Mouse (Mus musculus): Measurements from ENCODE around the gene Atp6v1e2. TPM values are rescaled to one million over a fixed set of nuclear protein-coding genes. Genes with fewer than 3 reads are reported as not detected.
A peak's percentile ranks its signal among the peaks of the same experiment; 100 is the strongest.

Gene Atp6v1e2
- total RNA-seq (2015) (not detected in 2 replicates), total RNA-seq (2017) (not detected in 2 replicates)

- no peak for ATAC-seq (ENCODE audit: poor library complexity, severe bottlenecking)
These were observed at the start of gene Atp6v1e2 for GRCm38 (mm10) chr17:86947840-86948796. Gene Atp6v1e2, minus strand, starts transcription at chr17:86947897.

- no peak for ATAC-seq (ENCODE audit: poor library complexity, severe bottlenecking)
These were observed 49.6 kb upstream of the Atp6v1e2 start for GRCm38 (mm10) chr17:86997323-86997722.

- ATAC-seq (ENCODE audit: poor library complexity, severe bottlenecking) = no peak
These were observed 43.6 kb upstream of the Atp6v1e2 start for GRCm38 (mm10) chr17:86991306-86991705.

- no peak for ATAC-seq (ENCODE audit: poor library complexity, severe bottlenecking)
These were observed 41.0 kb upstream of the Atp6v1e2 start for GRCm38 (mm10) chr17:86988601-86989184.

GRCm38 (mm10) chr17:86988161-86988560, 40.5 kb upstream of the Atp6v1e2 start:
- no peak for ATAC-seq (ENCODE audit: poor library complexity, severe bottlenecking)

DNA sequence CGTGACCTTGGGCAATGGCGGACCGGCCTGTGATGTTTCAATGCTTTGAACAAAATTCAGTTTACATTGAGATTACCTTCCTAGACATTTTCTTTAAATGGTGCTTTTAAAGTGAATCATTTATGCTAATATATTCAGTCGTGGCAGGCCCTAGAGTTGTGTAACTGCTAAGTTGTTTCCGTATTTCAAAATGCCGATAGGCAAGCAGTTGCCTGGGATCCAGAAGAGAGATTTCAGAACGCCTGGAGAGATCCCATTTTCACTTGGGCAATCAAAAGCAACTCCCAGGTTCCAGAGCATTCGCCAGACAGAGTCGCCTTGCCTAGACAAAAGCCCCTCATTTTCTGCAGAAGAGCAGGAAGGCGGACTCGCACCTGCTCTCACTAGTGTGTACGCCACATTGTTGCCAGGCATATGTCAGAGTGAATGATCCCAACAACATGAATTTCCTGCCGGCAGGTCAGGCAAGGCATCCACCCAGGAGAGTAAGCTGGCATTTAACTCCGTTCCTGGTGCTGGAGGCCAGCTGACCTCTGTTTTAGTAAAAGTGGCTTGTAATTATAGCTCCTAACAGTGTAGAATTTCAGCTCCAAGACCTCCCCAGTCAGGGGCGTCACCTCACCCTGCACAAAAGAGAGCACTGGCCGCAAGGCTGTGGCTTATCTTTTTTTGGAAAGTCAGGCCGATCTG, 38.9 kb upstream of the Atp6v1e2 start:
- ATAC-seq (ENCODE audit: poor library complexity, severe bottlenecking) = 0 out of 2 replicates have a peak, but pooled peaks have one; percentile 41

- ATAC-seq (ENCODE audit: poor library complexity, severe bottlenecking) = no peak
These were observed 34.8 kb upstream of the Atp6v1e2 start for GRCm38 (mm10) chr17:86982497-86982896.

DNA sequence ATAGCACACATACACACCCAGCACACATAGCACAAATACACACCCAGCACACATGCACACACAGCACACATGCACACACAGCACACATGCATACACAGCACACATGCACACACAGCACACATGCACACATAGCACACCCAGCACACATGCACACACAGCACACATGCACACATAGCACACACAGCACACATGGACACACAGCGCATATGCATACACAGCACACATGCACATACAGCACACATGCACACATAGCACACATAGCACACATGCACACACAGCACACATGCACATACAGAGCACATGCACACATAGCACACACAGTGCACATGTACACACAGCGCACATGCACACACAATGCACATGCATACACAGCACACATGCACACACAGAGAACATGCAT, 34.0 kb upstream of the Atp6v1e2 start:
- no peak for ATAC-seq (ENCODE audit: poor library complexity, severe bottlenecking)

GRCm38 (mm10) chr17:86981205-86981604, 33.5 kb upstream of the Atp6v1e2 start:
- ATAC-seq (ENCODE audit: poor library complexity, severe bottlenecking) = no peak

- peak; percentile 81 for ATAC-seq (ENCODE audit: poor library complexity, severe bottlenecking)
These were observed 30.8 kb upstream of the Atp6v1e2 start for GRCm38 (mm10) chr17:86978496-86978895.

- no peak for ATAC-seq (ENCODE audit: poor library complexity, severe bottlenecking)
These were observed 28.7 kb upstream of the Atp6v1e2 start for GRCm38 (mm10) chr17:86976387-86976786.

DNA sequence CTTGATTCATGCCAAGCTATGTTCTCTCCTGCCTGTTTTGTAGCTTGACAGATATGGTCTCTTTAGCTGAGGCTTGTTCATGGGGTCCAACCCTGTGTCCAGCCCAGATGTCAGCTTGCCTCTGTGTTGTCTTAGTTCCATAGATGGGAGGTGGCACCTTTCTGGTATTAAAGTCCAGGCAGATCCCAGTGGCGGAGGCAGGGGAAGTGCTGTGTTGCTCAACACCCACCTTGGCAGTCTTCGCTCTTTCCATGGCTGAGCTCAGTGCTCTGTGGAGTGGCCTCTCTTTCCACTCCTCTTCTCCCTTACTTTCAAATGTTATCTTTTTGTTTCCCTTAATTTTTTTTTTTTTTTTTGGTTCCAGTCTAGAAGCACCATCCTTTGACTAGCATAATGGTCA, 25.4 kb upstream of the Atp6v1e2 start:
- peak; percentile 17; the same call in 1 of the 2 replicates for ATAC-seq (ENCODE audit: poor library complexity, severe bottlenecking)

DNA sequence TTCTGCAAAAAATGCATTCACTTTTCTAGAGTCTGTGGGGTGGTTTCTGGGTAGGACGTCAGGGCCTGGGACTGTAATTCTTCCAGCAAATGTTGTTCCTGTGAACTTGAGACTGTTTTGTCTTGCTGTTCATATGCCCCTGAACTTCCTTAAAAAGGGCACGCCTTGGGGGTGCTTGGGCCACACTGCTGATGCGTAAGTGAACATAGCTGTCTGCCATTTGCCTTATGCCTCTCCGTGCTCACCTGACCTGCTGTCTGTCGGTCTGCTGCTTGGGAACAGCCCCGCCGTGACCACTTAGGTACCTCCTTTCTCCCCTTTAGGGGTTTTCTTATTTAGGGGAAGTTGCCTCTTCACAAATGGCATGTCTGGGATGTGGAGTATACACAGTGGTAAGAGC, 24.2 kb upstream of the Atp6v1e2 start:
- peak; percentile 31 for ATAC-seq (ENCODE audit: poor library complexity, severe bottlenecking)

- peak; percentile 20 for ATAC-seq (ENCODE audit: poor library complexity, severe bottlenecking)
These were observed 23.3 kb upstream of the Atp6v1e2 start for GRCm38 (mm10) chr17:86971036-86971435.

DNA sequence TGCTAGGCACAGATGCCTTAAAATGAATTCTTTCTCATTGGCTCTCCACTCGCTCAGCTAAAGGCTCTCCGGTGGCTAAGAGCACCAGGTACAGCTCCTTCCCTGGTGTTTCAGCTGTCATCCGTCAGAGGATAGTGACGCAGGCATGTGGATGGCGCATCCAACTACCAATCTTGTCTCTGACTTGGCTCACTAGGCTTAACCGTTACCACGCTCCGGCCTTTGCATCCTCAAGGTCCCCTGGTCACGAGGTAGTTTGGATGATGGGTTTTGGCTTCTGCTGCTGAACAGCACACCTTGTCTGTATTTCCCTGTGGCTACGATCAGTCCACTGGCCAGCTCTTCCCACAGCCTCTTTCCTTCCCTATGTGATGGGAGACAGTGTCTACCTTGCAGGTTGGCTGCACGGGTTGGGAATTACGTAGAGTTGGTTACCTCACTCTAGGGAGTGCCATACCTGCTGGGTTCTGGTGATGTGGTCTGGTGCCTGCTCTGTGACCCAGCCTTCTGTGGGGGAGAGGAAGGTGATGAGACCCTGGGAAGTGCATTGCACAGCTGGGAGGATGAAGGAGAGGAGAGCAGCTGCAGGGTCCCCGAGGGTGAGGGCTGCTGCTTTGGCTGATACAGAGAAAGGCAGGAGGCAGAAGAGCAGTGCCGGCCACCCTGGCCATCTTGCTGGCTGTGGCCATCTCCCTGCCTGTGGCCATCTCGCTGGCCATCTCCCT, 22.5 kb upstream of the Atp6v1e2 start:
- ATAC-seq (ENCODE audit: poor library complexity, severe bottlenecking) = no peak

GRCm38 (mm10) chr17:86969582-86969981, 21.9 kb upstream of the Atp6v1e2 start:
- peak; percentile 72 for ATAC-seq (ENCODE audit: poor library complexity, severe bottlenecking)

DNA sequence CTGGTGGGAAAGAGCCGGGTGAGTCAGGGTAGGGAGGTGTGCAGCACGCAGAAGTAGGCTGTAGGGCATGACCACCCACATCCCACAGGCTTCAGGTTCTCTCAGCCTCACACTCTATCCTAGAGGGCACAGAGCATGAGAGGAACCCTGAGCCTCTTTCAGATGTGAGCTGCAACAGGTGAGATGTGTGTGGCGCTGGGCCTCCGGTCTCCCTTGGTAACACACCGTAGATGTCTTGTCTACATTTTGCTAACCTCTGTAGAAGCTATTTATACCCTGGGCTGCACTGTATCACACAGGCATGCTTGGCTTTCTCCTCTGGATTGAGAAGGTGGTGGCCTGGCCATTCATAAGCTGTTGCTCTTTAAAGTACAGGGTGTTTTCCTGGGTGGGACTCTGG, 20.9 kb upstream of the Atp6v1e2 start:
- no peak for ATAC-seq (ENCODE audit: poor library complexity, severe bottlenecking)

DNA sequence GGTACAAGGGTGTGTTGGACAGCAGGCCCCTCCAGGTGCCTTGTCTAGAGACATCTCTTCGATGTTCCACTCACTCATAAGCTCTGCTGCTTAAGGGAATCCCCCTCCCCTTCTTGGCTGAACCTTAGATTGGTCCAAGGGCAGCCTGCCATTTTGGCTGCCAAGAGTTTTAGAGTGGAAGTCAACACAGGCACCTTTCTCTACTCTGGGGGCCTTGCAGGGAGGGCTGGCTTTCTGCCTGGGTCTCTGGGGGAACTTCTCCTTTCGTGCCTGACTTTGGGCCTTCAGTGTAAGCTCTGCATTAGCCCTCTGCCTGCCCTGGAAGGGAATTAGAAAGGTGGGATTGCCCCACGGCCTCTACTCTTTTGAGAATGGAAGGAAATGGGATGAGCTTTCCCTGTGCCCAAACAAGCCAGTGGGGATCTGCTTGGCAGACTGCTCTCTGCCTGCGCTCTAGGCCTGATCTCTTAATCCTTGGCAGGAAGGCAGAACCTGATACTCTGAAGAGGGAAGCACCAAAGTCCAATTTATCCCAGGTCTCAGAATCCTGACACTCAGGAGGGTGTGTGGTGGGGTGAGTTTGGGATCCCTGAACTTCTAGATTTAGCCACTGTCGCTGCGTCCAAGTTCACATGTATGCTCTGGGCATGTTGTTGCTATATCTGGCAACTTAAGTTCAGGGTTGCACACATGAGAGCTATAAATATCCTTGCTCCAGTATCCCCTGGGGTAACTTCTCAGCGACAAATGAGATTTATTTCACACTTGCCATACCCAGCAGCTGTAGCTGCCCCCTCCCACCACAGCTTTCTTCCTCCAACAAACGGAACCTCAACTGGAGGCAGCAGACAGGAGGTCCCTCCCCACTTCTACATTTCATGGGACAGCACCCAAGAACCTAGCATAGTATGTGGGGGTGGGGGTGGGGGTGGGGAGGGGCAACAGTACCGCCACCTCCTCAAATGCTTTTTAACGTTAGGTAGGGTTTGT, 20.1 kb upstream of the Atp6v1e2 start:
- no peak for ATAC-seq (ENCODE audit: poor library complexity, severe bottlenecking)

DNA sequence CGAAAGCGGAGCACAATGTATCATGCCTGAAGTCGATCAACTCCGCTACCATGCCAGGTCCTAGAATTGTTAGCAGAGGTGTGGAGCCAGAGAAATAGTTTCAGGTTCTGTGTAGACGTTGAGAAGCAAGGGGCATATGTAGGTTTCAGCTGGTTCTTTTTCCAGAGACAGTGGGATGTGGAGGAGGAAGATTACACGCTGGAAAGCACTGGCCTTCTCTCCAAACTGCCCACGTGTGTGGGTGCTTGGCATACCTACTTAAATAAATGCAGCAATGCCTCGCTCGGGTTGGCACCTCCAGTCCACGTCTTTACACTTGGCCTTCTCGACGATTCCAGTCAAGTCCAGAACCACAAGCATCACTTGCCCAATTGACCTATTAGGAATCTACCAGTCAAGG, 19.4 kb upstream of the Atp6v1e2 start:
- ATAC-seq (ENCODE audit: poor library complexity, severe bottlenecking) = no peak

DNA sequence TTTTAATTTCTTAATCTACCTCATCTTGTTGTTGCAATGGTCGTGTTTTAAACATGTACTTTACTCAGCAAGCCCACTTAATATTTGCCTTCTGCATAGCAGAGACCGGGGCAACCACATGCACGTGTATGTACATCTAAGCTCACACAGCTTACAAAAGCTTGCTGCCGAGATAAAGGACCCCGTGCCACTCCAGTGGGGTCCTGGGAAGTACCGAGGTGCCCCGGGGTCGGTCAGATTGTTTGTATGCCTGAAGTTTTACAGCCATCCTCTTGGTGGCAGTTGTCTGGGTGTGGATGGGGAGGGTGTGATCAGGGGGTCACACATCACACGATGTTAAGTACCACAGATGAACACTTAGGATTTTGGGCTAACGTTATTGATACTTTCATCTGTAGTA, 18.3 kb upstream of the Atp6v1e2 start:
- no peak for ATAC-seq (ENCODE audit: poor library complexity, severe bottlenecking)
